Mouse (Mus musculus) 416B (cell line): ENCODE measurements around the gene Olfr1418.

ENCODE experiments used
- DNase-seq: peaks from one replicate; pipeline ENCODE4 v3.0.0; 2011; ENCODE audit warnings: low read depth

The Olfr1418 gene

DNA sequence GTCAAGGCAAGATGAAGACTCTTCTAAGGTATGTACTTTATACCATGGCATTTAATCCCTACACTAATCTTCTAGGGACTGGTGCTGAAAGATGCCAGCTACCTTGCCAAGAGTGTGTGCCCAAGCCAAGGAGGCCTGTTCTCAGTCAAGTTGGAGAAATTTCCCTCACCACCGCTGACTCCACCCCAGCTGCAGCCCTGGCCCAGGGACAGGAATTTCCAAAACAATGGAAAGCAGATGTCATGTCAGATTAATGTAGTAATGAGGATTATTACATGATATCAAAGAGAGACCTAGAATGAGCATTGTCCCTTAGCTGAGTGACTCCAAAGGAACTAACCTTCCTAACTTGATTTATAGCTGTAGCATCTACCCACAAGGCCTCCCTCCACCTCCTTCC, 50.0 kb downstream of the Olfr1418 start:
- no peak for DNase-seq

DNA sequence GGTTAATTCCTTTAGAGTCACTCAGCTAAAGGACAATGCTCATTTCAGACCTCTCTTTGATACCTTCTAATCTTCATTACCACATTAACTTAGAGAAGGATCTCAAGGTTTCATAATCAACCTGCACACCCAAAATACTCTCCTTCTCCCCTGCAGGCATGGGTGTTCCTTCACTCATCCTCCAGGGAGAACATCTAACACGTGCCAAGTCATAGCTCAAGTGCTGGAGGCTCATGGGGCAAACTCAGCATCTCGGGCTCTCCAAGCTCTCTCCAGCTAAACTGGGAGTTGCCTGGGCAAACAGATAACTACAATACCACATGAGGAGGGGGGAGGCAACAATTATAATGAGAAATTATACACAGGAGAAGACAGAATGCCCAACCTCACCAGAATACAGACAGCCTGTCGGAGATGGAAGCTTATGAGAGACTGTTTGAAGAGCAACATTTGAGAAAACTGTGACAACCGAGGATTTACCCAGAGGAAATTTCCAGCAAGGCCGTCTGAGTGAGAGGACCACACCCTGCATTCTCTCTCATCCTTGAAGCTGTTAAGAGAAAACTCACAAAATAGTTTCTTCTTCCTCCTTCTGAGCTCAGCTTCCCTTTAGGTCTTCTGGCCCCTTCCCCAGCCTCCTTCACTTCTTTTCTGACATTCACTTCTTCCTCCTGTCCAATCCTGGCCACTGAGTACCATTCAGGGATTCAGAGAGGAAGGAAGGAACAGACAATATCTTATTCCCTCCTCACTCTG, 50.7 kb downstream of the Olfr1418 start:
- no peak for DNase-seq

DNA sequence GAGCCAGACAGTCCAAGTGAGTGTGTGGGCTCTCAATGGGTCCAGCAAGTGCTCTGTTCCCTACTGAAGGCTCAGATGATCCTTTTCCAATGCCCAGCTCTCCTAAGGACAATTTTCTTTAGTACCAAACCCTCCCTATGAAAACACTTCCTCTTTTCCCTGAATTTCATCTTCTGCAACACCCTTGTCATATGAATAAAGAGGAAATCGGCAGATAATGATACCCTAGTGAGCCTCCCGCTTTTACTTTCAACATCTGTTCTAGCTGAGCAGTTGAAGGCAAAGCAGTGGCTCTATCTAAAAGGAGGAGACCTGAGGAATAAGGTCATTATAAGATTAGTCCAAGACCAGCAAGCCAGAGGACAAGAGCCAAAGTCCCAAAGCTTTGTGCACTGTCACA, 52.4 kb downstream of the Olfr1418 start:
- no peak for DNase-seq

DNA sequence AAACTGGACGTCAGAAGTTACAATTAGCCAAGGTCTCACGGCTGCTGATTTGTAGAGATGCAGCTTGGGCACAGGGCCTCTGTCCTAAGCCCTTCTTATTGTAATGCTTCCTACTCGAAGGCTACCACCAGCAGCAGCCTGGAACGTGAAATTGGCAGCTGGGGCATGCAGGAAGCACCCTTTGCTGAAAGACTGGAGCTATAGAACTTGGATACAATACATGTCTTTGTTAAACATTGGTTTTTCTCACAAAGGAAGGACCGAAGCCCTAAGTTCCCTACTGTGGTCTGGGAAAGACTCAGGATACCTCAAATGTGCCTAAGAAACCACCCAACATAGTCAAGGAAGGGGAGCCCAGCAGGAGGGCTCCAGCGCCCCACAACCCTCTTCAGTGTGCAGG, 53.0 kb downstream of the Olfr1418 start:
- DNase-seq, result no peak

DNA sequence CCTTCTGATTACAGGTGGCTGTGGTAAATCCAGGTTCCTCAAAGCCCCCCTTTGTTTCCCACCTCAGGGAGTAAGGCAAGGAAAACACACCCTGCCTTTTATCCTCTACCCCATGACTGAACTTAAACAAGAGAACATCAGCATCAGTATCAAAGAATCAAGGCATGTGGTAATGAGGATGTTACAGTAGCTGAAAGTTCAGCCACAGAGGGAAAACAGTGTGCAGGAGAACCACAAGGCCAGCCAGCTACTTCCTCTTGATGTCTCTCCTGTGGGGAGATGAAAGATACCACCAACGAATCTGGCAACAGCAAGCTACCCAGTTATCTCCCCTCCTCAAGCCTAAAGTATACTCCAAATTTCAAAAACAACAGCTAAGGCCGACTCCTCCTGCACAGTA, 53.6 kb downstream of the Olfr1418 start:
- DNase-seq, result peak; percentile 94

DNA sequence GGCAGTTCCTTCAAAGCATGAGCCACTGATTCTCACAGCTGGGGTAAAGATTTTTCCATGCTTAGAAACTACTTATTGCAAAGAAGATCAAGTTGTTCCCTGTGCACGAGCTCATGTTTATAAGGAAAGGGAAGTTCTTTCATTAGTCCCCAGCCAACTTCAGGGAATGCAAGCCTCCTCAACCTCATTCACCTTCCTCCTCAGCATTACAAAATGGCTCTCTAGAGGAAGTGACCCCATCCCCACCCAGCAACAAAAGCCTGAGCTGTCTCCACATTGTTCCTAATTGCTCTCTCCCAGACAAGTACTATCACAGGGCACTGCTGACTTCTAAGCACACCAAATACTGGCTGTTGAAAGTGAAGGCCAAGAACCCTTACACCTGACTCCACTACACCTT, 56.4 kb downstream of the Olfr1418 start:
- no peak for DNase-seq
